Mouse (Mus musculus) lung, embryonic 16.5 days (tissue): ENCODE measurements around the gene Cadm3. TPM values are rescaled to one million over a fixed set of nuclear protein-coding genes. Genes with fewer than 3 reads are reported as not detected.

Experiments used
- ATAC-seq: fragments of 200-750 bp; cut with Nextera tagmentation; 2 replicates; pipeline ENCODE4 v1.8.0; 2017; ENCODE audit warnings: low read depth, mild to moderate bottlenecking, moderate library complexity
- H3K27ac ChIP-seq: fragments of 300-500 bp; sonication (generic); 2 replicates; pipeline ENCODE4 v1.5.1; 2014; ENCODE audit warnings: mild to moderate bottlenecking, control low read depth, low read length
- H3K27me3 ChIP-seq: fragments of 300-500 bp; sonication (generic); 2 replicates; pipeline ENCODE4 v1.6.1; 2014; ENCODE audit warnings: low read depth, low read length, mixed read lengths; ENCODE audit not compliant: control insufficient read depth, insufficient read depth
- H3K36me3 ChIP-seq: fragments of 300-500 bp; sonication (generic); 2 replicates; pipeline ENCODE4 v1.6.1; 2014; ENCODE audit warnings: low read length; ENCODE audit not compliant: control insufficient read depth, insufficient read depth
- H3K4me1 ChIP-seq: fragments of 300-500 bp; sonication (generic); replicated peaks from 2 replicates; pipeline ENCODE4 v1.6.1; 2014; ENCODE audit warnings: low read length, mixed read lengths; ENCODE audit not compliant: control insufficient read depth, insufficient read depth
- H3K4me2 ChIP-seq: fragments of 300-500 bp; sonication (generic); 2 replicates; pipeline ENCODE4 v1.6.1; 2014; ENCODE audit warnings: low read depth, low read length, control low read depth
- H3K4me3 ChIP-seq: fragments of 300-500 bp; sonication (generic); 2 replicates; pipeline ENCODE4 v1.5.1; 2014; ENCODE audit warnings: mild to moderate bottlenecking, low read length, control low read depth
- H3K9ac ChIP-seq: fragments of 300-500 bp; sonication (generic); 2 replicates; pipeline ENCODE4 v1.6.1; 2014; ENCODE audit warnings: low read length, control low read depth
- H3K9me3 ChIP-seq: fragments of 300-500 bp; sonication (generic); 2 replicates; pipeline ENCODE4 v1.6.1; 2016; ENCODE audit warnings: low read length; ENCODE audit not compliant: control insufficient read depth
- WGBS: fragments of 180-500 bp; shearing (Covaris S2); extraction: QIAGEN DNeasy Blood & Tissue Kit; methylation state at CpG from one replicate; pipeline ENCODE4 v1.1.7; 2014; 5-methylcytosine and 5-hydroxymethylcytosine counted together
- polyA plus RNA-seq: library from polyadenylated mRNA; unstranded; fragments of >200 nt; fragmentation: Nextera tagmentation; extraction: Ambion mirVana; gene quantifications from 2 replicates; pipeline ENCODE4 v1.2.1, GENCODE M21; 2015

The Cadm3 gene
- polyA plus RNA-seq, 1 experiment from 2014 or later: 0.87 TPM

DNA sequence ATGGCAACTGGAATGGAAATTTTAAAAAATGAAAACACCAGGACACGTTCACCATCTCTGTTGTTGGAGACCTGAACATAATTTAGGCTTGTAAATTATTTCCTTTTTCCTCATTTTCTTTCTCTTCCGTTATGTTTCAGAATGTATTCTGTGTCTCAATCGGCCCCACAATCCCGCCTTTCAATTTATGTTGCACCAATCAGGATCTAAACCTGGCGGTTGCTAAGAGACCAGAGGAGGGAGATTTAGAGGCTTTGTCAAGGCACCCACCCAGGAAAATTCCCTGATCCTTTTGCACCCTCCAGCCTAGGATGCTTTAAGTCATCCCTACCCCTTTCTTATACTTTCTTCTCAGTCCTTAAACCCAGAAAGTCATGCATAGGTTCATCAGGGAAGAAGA is 37.8 kb downstream of the Cadm3 start:
- Histone ChIP-seq H3K4me3 (no peak overlapping the region), H3K4me2 (no peak overlapping the region), H3K4me1 (no peaks in the 10 kb centered on the region), H3K27me3 (no peaks in the 10 kb centered on the region), H3K27ac (no peak overlapping the region), H3K9me3 (no peaks in the 10 kb centered on the region), H3K9ac (no peak overlapping the region), H3K36me3 (no peaks in the 10 kb centered on the region)
- 76% methylated on average over 5 of the region's 5 CpGs for whole genome bisulfite sequencing
- no peak for ATAC-seq

DNA sequence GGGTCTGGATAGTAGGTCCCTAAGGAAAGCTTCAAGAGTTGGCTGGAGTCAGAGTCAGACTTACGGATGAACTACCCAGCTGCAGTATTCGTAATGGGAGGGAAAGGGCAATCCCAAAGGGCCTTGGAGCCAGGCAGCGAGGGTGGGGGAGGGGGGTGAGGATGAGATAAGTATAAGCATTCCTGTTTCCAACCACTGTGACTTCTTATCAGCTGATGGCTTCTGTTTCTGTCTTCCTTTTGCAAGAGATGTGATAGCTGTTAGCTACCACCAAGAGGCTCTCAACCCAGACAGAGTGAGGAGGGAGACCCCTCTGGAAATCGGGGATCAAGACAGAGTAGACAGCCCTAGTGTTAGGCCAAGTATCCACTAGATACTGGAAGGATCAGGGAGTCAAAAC is 38.3 kb downstream of the Cadm3 start:
- Histone ChIP-seq H3K4me3 (no peak overlapping the region), H3K4me2 (no peak overlapping the region), H3K9me3 (no peaks in the 10 kb centered on the region), H3K9ac (no peak overlapping the region), H3K27ac (no peak overlapping the region), H3K36me3 (no peaks in the 10 kb centered on the region), H3K27me3 (no peaks in the 10 kb centered on the region), H3K4me1 (no peaks in the 10 kb centered on the region)
- 20% methylated on average over 4 of the region's 4 CpGs for WGBS
- ATAC-seq: no peak

DNA sequence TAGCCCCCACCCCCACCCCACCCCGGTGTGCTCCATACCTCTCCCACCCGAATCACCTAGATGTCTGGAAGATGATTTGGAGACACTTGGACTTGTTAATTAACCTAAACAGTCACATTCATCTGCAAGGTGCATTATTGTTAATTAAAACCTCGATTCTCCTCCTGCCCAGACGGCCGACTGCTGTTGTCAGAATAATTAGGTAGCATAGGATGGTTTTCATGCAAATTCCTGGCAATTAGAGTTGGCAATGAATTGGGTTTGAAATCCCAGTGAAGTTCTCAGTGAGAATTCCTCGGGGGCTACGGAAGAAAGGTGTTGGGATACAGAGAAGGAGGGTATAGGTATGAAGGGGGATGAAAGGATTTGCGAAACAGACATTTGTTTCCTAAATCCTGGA is 39.0 kb downstream of the Cadm3 start:
- Histone ChIP-seq H3K4me3 (no peak overlapping the region), H3K9me3 (no peaks in the 10 kb centered on the region), H3K9ac (no peak overlapping the region), H3K4me2 (no peak overlapping the region), H3K4me1 (no peaks in the 10 kb centered on the region), H3K27me3 (no peaks in the 10 kb centered on the region), H3K27ac (no peak overlapping the region), H3K36me3 (no peaks in the 10 kb centered on the region)
- ATAC-seq: no peak
- 60% methylated on average over 8 of the region's 8 CpGs for WGBS

DNA sequence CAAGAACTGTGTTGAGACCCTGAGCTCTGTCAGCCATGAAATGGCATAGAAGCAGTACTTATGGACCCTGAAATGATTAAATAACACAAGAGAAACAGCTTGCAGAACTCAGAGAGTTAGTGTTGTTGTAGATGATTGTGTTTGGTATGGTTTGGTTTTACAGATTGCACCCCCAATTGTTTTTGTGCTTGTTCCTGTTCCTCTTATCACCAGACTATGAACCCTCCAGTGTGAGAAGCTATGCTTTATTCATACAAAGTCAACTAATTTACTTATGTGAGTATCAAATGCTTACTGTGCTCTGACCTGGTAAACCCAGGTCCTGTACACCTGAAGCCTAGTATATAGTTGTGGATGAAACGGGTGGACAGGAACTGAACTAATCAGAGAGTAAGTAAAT is 40.9 kb downstream of the Cadm3 start:
- no peak for ATAC-seq
- Histone ChIP-seq H3K4me3 (no peak overlapping the region), H3K27me3 (no peaks in the 10 kb centered on the region), H3K36me3 (no peaks in the 10 kb centered on the region), H3K4me1 (no peaks in the 10 kb centered on the region), H3K4me2 (no peak overlapping the region), H3K9ac (no peak overlapping the region), H3K27ac (no peak overlapping the region), H3K9me3 (no peaks in the 10 kb centered on the region)
- 45% methylated on average over 1 of the region's 1 CpGs for WGBS

DNA sequence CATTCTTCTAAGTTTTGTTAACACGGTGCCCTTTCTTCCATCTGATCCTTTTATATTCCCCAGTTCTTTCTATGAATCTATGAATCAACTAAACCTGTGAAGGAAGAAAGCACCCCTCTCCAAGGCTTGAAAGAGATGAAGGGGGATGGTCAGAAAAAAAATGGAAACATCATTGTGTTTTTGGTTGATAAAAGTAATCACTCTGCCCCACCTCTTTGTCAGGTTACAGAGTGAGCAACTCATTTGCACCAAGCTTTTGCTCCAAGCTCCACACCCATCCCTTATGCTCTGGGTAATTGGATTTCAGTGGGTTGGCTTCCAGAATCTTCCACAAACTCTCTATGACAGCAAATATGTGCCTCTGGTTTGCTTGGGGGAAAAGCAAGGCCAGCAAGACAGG is 42.1 kb downstream of the Cadm3 start:
- H3K27me3 ChIP-seq: no peaks in the 10 kb centered on the region
- no peak overlapping the region for H3K9ac ChIP-seq
- no peak for ATAC-seq
- H3K27ac ChIP-seq: no peak overlapping the region
- 87% methylated on average over 1 of the region's 1 CpGs for WGBS
- H3K4me2 ChIP-seq: no peak overlapping the region
- H3K4me1 ChIP-seq: no peaks in the 10 kb centered on the region
- no peaks in the 10 kb centered on the region for H3K36me3 ChIP-seq
- no peak overlapping the region for H3K4me3 ChIP-seq
- no peaks in the 10 kb centered on the region for H3K9me3 ChIP-seq

DNA sequence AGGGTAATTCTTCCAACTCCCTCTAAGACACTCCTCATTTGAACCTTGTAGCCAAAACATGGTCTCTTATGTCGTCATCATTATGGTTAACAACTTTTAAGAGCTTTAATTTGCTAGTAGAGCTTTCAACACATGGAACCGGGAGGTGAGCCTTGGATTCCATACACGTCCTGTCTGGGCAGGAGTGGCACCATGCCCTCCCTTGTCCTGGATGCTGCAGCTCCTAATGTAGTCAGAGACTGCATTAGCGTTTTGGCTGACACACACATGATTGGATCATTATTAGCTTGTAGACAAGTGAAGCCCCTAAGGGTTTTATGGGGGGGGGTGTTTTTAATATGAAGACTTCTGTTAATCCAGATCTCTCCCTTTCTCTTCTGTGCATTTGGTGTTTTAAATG is 42.5 kb downstream of the Cadm3 start:
- 62% methylated on average over 4 of the region's 4 CpGs for WGBS
- no peak overlapping the region for H3K4me3 ChIP-seq
- H3K36me3 ChIP-seq: no peaks in the 10 kb centered on the region
- no peak overlapping the region for H3K4me2 ChIP-seq
- no peaks in the 10 kb centered on the region for H3K9me3 ChIP-seq
- H3K27me3 ChIP-seq: no peaks in the 10 kb centered on the region
- no peak for ATAC-seq
- H3K9ac ChIP-seq: no peak overlapping the region
- no peaks in the 10 kb centered on the region for H3K4me1 ChIP-seq
- H3K27ac ChIP-seq: no peak overlapping the region

DNA sequence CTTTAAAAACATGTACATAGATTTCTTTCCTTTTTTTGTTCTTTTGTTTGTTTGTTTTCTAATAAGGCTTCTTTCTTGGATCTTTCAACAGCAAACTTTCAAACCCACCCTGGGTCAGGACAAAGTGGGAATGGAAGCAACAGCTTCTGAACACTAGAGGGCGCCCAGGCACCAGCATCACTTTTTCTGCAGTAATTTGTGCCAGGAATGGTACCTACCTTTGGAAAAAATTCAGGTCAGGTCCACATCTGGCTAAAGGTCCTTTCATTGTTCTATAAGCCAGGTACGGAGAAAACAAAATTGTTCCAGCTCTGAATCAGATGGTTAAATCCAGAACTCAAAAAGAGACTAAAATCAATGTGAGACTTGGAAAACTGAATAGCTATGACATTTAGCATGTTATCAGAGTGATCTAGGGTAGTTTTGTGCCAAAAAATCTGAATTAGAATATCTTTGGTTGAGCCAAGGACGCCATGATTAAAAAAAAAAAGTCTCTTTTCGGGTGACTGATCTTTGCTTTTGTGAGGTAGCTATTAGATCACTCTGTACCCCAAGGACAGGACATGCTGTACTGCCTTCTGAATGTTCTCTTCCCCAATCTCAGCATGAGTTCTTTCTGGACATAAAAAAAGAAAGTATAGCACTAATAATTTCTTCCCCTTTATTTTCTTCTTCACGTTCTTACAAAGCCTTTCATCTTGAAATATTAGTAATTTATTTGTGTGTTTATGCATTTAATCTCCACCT is 43.5 kb downstream of the Cadm3 start:
- 26% methylated on average over 5 of the region's 5 CpGs for WGBS
- ATAC-seq: no peak
- Histone ChIP-seq H3K4me2 (no peak overlapping the region), H3K4me3 (no peak overlapping the region), H3K9me3 (no peaks in the 10 kb centered on the region), H3K27me3 (no peaks in the 10 kb centered on the region), H3K36me3 (no peaks in the 10 kb centered on the region), H3K27ac (no peak overlapping the region), H3K9ac (no peak overlapping the region), H3K4me1 (no peaks in the 10 kb centered on the region)

DNA sequence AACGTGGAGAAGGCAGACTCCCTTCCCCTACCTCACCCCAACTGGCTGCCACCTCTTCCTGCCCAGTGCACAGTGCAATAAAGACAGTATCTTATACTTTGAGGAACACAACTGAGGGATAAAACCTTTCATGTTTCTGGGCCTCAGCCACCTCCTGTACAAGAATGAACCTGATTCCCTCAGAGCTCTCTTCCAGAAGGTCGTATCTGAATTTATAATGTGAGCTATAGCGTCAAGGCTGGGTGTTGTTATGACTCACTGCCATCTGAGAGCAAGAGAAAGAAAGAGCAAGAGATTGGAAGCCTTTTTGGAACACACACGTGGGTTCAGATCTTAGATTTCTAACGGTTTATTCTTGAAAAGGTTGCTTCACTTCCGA is 45.3 kb downstream of the Cadm3 start:
- Histone ChIP-seq H3K27me3 (no peaks in the 10 kb centered on the region), H3K4me1 (no peaks in the 10 kb centered on the region), H3K4me2 (no peak overlapping the region), H3K9me3 (no peaks in the 10 kb centered on the region), H3K9ac (no peak overlapping the region), H3K36me3 (no peaks in the 10 kb centered on the region), H3K27ac (no peak overlapping the region), H3K4me3 (no peak overlapping the region)
- WGBS: 60% methylated on average over 6 of the region's 6 CpGs
- ATAC-seq: no peak

DNA sequence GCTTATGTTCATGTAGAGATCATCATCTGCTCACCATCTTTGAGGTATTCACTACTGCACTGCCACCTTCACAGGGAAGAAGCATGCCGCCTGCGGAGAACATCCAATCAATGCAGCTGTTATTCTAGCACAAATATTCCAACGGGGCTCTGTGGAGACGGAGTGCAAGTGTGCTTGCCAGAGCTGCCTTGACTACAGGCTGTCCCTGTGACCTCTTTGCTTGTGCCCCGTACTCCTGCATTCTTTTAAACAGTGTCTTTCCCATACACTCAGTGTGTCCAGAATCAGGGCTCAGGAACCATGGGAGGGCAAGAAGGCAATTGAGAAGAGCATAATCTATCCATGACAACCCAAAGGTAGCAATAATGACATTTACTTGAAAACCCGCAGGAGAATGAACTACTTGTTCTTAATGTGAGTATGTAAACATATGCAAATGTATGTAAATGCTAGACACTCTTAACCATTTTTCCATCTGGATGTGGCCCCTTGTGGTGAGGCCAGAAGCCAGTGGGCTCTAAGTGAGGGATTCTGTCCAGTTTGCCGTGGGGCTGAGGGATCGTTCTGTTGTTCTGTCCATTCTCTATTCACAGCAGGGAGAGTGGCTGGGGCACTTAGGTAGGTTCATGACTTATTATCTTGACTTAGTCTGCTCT is 45.8 kb downstream of the Cadm3 start:
- Histone ChIP-seq H3K4me2 (no peak overlapping the region), H3K27me3 (no peaks in the 10 kb centered on the region), H3K4me3 (no peak overlapping the region), H3K9ac (no peak overlapping the region), H3K36me3 (no peaks in the 10 kb centered on the region), H3K4me1 (no peaks in the 10 kb centered on the region), H3K9me3 (no peaks in the 10 kb centered on the region), H3K27ac (no peak overlapping the region)
- ATAC-seq: no peak
- WGBS: 68% methylated on average over 8 of the region's 8 CpGs
